Mouse (Mus musculus) cerebellum, postnatal 4 days (tissue): ENCODE results near the gene Pfdn6.

Experiments used
- DNase-seq, 2 experiments: peaks; one replicate each; pipeline ENCODE4 v3.0.0; 2022; ENCODE audit warnings: low spot score in 2 of 2, mixed read lengths in 1 of 2

Pfdn6 gene

DNA sequence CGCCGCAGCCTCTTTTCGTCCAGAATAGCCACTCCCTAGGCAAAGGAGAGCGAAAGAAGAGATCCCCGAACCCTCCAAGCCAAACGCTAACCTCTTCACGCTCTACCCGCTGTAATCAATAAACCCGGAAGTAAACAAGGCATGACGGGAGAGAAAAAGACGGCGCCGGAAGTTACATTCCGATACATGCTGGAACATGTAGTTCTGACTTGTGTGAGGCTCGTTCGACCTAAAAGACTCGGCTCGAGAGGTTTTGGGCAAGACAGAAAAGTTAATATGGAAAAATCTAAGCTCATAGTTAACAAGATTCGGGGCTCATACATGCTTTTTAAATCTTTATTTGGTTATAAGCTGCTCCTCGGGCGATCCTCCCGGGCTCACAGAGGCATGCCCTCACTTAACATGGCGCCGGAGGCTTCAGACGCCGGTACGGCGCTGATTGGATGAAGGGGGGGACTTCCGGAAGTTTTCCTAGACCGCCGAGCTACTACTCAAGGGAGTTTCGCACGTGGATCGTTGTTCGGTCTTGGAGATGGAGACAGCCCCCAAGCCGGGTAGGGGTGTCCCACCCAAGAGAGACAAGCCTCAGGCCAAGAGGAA is at the start of gene Pfdn6, which contains the start of gene Wdr46:
TSS of gene Pfdn6 (minus strand) at position 138 of the 600 bp plus-strand sequence.
TSS of gene Wdr46 (plus strand) at position 455 of the 600 bp plus-strand sequence.
- peak; percentile 69 to 83 for DNase-seq

DNA sequence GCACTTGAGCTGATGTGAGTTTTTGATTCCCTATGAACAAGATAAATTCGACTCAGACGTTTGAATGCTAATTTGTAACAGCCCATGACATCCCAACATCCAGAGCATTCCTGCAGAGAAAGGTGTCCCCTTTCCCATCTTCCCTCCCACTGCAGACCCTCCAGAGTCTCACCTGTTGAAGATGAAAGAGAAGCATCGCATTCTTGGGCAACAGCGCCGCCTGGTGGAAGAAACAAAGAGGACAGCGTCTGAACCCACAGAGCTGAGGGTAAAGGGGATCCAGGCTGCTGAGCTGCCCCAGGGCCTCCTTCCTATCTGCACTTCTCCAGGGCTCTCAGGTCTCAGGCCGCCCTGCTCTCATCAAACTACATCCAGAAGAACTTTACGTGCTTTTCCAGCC is 42.0 kb upstream of the Pfdn6 start:
- DNase-seq = peak in 1 of 2 experiments; percentile 68

DNA sequence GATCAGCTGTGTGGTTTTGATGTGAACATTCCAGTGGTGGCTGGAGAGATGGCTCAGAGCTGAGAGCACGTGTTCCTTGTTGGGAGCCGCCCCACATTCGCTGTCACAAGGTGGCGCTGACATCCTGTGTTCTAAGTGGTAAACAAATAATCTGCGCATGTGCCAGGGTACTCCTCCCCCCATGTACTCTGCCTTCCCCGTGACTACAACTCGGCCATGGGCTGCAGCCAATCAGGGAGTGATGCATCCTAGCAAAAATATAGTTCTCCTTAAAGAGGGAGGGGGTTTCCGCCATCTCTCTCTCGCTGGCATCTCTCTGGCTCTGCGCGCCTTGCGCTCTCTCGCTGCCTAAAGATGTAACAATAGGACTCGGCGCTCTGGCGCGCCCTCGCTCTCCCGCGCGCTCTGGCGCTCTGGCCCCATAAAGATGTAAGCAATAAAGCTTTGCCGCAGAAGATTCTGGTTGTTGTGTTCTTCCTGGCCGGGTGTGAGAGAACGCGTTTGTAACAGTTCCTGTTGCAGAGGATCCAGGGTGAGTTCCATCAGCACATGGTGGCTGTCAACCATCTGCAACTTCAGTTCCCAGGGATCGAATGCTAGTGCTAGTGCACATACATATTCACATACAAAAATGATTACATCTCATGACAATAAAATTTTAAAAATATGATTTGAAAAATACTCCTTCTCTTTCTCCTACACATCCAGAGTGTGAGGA is 41.2 kb upstream of the Pfdn6 start:
- peak; percentile 66 to 81 for DNase-seq

DNA sequence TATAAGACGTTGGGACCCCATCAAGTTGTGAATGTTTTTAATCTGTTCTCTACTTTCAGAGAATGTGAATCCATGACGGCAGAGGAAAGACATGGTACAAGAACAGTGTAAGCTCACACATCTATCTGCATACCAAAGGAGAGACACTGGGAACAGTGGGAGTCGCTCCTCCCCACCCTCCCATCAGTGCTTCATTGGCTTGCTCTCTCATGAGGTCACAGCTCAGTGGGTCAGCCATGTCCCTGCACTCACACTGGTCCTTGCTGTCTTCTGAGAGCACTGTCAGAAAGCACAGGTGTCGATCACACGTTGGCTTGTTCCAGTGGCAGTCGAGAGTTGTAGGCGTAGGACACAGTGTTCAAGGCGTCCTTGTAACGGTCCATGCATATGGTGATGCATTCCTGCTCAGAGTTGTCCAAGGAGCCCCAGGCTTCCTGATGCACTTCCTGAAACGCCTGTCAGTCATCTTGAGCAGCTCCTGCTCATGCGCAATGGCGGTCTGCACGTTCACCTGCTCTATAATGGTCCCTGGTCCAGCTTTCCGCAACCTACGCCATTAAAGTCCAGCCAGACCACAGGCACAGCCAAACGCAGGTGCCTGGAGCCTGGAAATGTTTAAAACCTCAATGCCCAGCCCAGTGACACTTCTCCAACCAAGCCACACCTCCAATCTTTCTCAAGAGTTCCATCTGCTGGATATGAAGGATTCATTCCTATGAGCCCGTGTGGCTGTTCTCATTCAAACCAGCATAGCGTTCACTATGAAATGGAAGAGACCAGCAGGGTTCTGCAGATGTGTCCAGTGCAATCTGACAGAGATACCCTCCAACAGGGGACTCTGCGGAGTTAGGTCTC is 40.3 kb upstream of the Pfdn6 start:
- no peak for DNase-seq

DNA sequence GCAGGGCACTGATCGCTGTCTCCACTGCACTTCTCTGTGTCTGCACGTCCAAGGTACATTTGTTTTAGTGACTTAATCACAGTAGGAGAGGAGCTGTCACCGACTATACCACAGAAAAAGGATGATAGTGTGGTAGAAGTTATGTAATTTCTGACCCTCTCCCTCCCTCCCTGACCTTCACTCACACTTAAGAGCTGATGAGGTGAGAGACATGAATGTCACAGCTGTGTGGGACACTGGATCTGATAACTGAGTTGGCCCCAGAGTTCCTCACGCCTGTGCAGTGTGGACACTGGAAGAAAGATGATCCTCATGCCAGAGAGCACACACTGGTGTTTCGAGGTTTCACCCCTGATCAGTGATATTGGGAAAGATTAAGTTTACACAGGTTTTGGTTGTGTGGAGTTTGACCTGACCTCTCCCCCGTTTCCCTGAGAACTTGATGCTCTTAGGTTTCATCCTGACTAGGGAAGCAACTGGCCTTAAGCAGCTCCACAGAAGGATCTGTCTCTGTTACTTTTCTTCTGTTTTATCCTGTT is 39.4 kb upstream of the Pfdn6 start:
- no peak for DNase-seq

DNA sequence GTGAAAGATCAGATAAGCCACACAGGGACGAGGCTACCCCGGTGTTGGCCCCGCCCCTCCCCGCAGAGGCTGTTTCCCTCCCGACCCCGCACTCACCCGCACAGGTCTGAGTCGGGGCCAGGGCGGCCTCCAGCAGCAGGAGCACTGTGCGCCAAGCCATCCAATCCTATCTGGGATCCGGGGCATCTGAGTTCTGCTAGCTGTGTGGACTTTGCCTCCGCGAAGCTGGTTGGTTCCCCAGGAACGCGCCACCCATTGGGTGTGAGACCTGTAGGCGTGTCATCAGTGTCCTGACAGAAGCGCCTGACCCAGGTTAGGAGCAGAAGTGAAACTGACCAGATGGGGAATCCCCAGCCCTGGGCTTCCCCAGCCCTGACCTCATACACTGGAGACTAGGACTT is 38.5 kb upstream of the Pfdn6 start:
- DNase-seq = no peak

DNA sequence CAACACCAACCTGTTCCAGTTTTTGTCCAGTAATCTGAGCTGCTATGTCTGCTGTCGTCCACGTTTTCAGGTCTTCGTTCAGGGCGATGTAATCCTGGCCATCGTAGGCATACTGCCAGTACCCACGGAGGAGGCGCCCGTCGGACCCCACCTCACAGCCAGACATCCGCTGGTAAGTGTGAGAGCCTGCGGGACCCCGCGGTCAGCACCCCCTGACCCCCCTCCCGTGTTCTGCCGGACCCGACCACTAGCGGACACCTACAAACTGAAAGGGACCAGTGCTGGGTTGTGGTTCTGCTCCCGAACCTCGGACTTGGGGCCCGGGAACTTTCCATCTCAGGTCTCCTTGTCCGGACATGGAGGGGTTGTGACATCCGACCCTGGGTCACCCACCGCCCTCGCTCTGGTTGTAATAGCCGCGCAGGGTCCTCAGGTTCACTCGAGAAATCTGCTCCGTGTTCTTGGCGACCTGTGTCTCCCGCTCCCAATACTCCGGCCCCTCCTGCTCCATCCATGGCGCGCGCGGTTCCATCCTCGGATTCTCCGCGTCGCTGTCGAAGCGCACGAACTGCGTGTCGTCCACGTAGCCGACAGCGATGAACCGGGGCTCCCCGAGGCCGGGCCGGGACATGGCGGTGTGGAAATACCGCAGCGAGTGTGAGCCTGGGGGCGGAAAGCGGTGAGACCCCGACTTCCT is 37.9 kb upstream of the Pfdn6 start:
- no peak for DNase-seq

DNA sequence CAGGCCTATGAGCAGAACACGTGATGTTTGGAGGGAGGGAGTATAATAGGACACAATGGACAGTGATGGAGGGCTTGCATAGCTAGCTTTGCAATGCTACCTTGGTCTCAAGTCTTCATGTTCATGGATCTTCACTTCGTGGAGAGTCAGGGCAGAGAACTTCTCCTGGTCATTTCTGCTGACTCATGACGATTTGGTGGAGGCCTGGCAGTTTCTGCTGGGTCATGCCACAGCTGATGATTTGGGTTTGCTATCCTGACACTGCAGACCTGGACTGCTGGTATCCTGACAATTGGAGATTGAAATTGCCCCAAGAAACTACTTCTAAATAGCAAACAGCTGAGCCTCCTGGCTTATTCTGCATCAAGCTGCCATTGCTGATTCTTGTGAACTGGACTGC is 33.4 kb upstream of the Pfdn6 start:
- no peak for DNase-seq

DNA sequence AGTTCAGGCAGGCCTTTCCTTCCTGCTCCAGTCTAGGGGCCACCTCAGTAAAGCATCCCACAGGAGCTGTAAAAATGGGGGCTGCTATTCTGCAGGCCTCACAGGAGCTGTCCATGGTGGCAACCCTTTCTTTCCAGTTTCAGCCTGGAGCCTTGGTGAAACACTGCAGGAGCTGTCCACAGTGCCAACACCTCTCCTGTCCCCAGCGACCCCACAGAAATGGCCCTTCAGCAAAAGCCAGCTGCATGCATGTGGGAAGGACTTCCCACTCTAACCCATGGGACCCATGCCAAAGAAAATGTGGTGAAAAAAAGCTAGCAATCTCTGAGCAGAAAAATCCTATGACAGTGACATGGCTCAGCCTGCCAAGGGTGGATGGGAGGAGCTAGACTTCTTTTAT is 32.5 kb upstream of the Pfdn6 start:
- no peak for DNase-seq

DNA sequence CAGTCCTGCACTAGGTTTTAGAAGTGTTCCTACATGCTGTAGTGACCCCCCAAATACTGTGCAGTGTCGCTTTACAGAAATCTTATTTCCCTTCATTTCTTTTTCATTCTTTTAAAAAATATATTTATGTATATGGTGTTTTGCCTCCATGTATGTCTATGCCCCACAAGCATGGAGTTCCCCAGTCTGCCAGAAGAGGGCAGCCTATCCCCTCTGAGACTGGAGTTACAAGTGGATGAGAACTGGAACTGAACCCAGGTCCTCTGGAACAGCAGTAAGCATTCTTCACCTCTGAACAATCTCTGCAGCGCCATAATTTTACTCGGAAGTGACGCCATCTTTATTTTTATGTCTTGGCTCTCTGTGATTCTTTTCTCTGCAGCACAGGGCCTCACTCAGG is 29.3 kb upstream of the Pfdn6 start:
- DNase-seq = no peak

DNA sequence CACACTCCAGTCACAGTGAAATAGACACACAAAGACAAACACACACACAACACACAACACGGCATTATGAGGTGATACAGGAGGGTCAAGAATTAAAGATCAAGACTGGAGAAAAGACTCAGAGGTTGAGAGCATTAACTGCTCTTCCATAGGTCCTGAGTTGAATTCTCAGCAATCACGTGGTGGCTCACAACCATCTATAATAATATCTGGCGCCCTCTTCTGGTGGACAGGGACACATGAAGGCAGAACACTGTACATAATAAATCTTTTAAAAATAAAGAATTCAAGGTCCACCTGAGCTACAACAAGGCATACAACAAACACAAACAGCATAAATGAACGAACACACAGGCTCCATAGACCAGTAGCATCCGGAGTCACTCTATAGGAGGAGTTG is 28.8 kb upstream of the Pfdn6 start:
- no peak for DNase-seq

DNA sequence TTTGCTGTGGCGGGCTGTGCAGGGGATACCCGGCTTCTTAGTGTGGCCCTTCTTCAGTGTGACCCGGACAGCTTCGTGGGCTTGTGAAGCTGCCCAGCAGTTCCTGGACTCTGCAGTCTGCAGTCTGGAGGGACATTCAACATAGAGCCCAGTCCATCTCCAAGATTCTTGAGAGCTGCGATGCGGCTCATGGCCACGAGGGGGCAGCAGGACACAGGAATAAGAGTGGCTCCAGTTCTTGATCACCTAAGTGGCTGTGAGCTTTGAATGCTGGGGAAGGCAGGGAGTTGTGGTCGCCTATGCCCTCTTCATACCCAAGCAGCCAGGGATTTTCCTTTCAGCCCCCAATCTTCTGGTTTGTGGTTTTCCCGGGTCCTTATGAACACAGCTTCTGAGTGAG is 28.3 kb upstream of the Pfdn6 start:
- peak in 1 of 2 experiments; percentile 80 for DNase-seq

DNA sequence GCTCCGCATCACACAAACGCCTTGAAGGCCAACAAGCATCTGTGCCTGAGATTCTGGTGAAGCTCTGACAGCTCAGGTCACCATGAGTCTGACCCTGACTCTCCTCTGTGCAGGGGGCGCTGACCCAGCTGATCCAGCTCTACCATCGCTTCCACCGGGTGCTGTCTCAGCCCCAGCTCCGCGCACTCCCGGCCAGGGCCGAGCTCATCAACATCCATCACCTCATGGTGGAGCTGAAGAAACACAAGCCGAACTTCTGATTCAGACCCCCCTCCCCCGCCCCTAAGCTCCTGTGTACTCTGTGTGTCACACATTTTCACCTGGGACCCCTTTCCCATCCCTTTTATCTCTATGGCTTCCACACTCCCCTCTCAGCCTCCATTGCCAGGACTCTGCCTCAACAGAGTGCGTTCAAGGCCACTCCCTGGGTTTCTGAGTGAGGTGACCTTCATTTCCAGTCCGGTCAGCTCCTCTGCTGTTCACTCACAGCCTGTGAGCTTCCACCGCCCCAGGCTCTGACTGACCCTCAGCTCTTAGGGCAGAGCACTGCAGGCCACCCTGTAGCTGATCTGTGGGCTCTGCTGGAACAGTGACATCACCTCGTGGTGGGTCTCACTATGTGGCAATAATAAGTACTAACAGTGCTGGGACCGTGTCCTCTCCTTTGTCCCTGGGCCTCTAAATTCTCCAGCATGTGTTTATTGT is 25.9 kb upstream of the Pfdn6 start:
- no peak for DNase-seq

DNA sequence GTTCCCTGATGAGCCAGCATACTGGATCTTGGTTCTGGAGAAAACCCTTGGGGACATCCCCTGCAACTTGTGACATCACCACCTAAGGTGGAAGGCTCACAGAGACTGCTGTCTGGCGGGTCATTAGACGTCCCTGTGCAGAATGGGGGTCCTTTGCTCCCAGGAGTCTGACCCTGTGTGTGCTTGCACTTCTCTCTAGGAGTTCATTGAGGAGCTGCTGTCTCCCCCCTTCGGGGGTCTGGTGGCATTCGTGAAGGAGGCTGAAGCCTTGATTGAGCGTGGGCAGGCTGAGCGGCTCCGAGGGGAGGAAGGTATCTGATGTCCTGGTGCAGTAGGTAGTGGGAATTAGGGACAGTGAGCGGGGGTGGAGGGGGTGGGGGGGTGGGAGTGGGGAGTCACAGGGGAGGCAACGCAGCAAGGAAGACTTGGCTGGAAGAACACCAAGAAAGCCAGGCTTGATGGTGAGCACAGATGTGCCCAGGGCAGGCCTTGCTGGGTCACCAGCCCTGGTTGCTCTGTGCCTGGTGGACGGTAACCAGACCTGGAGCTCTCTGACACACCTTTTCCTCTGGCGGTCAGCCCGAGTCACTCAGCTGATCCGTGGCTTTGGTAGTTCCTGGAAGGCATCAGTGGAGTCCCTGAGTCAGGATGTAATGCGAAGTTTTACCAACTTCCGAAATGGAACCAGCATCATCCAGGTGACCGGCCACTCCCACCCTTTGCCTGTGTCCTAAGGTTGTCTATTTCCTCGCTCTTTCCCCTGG is 25.1 kb upstream of the Pfdn6 start:
- DNase-seq = no peak

DNA sequence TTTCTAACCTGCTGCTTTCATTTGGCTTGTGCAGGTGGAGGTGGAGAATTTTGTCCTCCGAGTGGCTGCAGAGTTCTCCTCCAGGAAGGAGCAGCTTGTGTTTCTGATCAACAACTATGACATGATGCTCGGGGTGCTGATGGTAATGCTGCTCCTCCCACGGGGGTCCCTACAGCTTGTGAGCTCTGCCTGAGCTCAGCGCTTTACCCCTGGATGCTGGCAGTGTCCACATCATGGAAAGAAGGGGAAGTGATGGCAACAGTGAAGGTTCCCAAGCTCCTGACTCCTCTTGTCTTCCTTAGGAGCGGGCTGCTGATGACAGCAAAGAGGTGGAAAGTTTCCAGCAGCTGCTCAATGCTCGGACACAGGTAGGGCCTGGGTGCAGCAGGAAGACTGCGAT is 22.7 kb upstream of the Pfdn6 start:
- no peak for DNase-seq

DNA sequence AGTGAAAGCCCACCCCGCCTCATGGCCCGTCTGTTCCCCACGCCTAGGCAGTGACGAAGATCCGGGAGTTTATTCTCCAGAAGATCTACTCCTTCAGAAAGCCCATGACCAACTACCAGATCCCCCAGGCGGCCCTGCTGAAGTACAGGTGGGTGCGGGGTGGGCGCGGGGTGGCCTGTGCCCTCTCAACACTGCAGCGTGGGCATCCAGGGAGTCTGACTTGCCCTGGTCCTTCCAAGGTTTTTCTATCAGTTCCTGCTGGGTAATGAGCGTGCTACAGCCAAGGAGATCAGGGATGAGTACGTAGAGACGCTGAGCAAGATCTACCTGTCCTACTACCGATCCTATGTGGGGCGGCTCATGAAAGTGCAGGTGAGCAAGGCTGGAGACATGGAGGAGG is 19.8 kb upstream of the Pfdn6 start:
- DNase-seq = no peak

DNA sequence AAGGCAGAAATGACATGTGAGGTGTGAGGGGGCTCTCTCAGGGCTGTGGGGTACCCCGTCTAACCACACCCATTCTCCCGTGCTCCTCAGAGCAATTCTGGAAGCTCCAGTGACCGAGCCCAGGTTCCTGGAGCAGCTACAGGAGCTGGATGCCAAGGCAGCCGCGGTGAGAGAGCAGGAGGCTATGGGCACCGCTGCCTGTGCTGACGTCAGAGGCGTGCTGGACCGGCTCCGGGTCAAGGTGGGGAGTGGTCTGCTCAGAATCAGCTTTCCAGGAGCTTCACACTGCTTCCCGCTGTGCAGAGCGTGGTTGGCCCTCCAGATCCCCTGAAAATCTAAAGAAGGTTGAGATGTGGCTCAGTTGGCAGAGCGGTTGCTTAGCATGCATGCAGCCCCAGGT is 19.0 kb upstream of the Pfdn6 start:
- no peak for DNase-seq

DNA sequence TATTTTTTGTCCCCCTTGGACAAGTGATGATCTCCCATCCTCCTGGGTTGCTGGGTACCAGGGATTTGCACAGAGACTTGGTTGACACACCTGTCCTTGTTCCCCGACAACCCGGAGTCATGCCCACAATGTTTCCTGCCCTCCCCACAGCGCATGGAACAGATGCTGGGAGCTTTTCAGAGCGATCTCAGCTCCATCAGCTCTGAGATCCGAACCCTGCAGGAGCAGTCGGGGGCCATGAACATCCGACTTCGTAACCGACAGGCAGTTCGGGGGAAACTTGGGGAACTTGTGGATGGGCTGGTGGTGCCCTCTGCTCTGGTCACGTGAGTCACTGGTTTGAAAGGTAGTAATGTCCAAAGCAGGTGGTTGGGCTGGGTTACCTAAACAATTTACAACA is 18.3 kb upstream of the Pfdn6 start:
- DNase-seq = no peak

DNA sequence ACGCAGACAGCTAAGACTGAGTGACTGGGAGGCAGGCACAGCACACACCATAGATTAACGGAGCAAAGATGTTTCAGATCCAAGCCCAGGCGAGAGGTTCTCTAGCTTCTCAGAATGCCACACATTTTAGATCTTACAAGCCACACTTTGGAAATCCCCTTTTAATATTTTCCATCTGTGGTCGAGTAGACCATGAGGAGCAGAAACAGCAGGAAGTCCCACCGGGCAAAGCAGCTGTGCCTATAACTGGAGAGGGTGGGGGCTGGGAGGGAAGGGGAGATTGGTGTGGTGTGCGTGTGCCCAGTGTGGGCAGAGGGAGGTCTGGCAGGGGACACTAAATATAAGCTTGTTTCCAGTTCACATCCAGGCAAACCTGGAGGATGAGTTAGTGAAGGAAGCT is 17.4 kb upstream of the Pfdn6 start:
- no peak for DNase-seq

DNA sequence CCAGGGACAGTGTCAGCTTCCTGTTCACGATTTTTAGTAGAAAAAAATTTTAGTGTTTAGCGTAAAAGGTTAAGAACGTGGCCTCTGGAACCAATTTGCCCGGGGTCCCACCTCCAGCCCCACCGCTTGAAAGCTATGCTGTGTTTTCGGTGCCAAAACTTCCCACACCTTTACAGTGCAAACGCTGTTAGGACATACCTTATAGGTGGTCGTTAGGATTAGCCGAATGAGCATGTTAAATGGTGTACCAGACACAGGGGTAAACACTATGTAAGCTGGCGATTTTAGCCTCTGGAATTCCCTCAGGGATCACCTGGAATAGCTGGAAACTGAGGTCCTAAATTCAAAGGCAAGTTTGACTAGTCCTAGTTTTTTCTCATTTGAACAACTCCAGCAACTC is 16.2 kb upstream of the Pfdn6 start:
- DNase-seq = no peak
